Comparison of ENCODE assay signal across 8 mouse cellular contexts in the genomic region with DNA sequence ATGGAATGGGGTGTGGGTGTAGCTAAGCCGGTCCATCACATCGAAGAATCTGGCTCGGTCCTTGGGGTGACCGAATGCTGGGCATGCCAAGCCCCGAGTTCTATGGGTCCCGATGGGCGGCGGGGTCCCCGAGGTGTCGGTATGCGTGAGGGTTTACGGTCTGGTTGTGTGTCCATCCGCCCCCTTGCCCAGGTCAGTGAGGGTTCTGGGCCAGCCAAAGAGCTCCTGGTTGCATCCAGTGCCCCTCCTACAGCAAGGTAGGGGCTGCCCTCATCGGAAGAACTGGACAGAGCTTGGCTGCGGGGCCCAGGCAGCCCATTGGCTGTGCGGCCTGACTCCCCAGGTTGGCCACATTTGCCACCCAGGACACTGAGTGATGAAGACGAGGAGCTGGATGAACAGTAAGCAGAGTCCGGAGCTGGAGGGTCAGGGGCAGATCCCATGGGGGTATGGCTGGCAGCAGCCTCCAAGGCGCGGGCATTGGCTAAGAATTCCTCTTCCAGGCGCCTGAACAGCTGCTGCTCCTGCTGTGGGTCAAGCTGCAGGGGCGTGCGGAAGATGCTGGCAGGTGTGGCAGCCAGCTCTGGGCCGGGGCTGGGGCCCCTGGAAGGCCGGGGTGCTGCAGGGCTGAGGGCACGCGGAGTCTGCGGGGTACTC. TPM values are rescaled to one million over a fixed set of nuclear protein-coding genes. Genes with fewer than 3 reads are reported as not detected.
DNase-seq lines count a peak whose midpoint lies in the region; ATAC-seq and TF ChIP-seq lines count a peak whose summit lies in the region.

No protein-coding gene starts in this region.

- peak overlapping the region; percentile 96 for H3K4me2 ChIP-seq in limb, embryonic 13.5 days (replicated peaks)

- H3K27ac ChIP-seq in limb, embryonic 13.5 days = no peak overlapping the region
- no peak overlapping the region for H3K27ac ChIP-seq in small intestine, adult 2 months (ENCODE audit: insufficient read depth, low read depth, low read length)

- no peak for ATAC-seq in erythroblast, adult 5-6 weeks (replicated peaks; ENCODE audit: low FRiP score, poor library complexity, severe bottlenecking)
- no peak for ATAC-seq in limb, embryonic 13.5 days (ENCODE audit: low FRiP score, low read depth)

- peaks cover 25% of the 10 kb centered on the region for H3K9me3 ChIP-seq in erythroblast, embryonic 14.5 days (ENCODE audit: control insufficient read depth, low read length)
- no peaks in the 10 kb centered on the region for H3K9me3 ChIP-seq in limb, embryonic 13.5 days

- TF ChIP-seq POLR2A in small intestine, adult 2 months (IDR thresholded peaks at IDR 0.05; ENCODE audit: low read depth, low read length) = no peak

- peak overlapping the region; percentile 10 for H3K4me3 ChIP-seq in erythroblast, embryonic 14.5 days (replicated peaks)
- peak overlapping the region; percentile 76 for H3K4me3 ChIP-seq in limb, embryonic 13.5 days
- peak overlapping the region; percentile 65; the same call in 1 of the 2 replicates for H3K4me3 ChIP-seq in small intestine, adult 2 months (ENCODE audit: low read depth, low read length)

- H3K27me3 ChIP-seq in erythroblast, embryonic 14.5 days (ENCODE audit: control insufficient read depth) = peaks cover 91% of the 10 kb centered on the region
- peaks cover 88% of the 10 kb centered on the region for H3K27me3 ChIP-seq in limb, embryonic 13.5 days
- H3K27me3 ChIP-seq in small intestine, adult 2 months (ENCODE audit: control insufficient read depth, insufficient read depth, low read length) = peaks cover 17% of the 10 kb centered on the region

- no peak for TF ChIP-seq CTCF in small intestine, adult 2 months (IDR thresholded peaks at IDR 0.05; ENCODE audit: extremely low read depth, insufficient read length, insufficient replicate concordance, low read depth, low read length)

- peaks cover 7% of the 10 kb centered on the region for H3K36me3 ChIP-seq in erythroblast, embryonic 14.5 days (ENCODE audit: control insufficient read depth)
- H3K36me3 ChIP-seq in limb, embryonic 13.5 days = peaks cover 11% of the 10 kb centered on the region; the same call in 1 of the 2 replicates
- peaks cover 6% of the 10 kb centered on the region; the same call in 1 of the 2 replicates for H3K36me3 ChIP-seq in small intestine, adult 2 months (ENCODE audit: control insufficient read depth, insufficient read depth, low read length)

- H3K4me1 ChIP-seq in erythroblast, embryonic 14.5 days (ENCODE audit: control insufficient read depth) = peaks cover 57% of the 10 kb centered on the region
- peaks cover 85% of the 10 kb centered on the region for H3K4me1 ChIP-seq in limb, embryonic 13.5 days
- peaks cover 40% of the 10 kb centered on the region for H3K4me1 ChIP-seq in small intestine, adult 2 months (ENCODE audit: control insufficient read depth, insufficient read depth, insufficient read length, low read length)

- H3K9ac ChIP-seq in limb, embryonic 13.5 days = peak overlapping the region; percentile 58

- 55% methylated on average over 26 of the region's 28 CpGs for WGBS in limb, embryonic 13.5 days
- WGBS in small intestine, adult 2 months = 83% methylated on average over 28 of the region's 28 CpGs

- DNase-seq in right cerebral cortex, postnatal 10 days (ENCODE audit: low spot score in 2 of 2) = peak; percentile 48 to 65
- DNase-seq in right cerebral cortex, postnatal 36 days (ENCODE audit: low spot score in 2 of 2) = no peak
- no peak for DNase-seq in adipocyte (ENCODE audit: low spot score)
- DNase-seq in natural killer cell, adult 2 months (ENCODE audit: low spot score in 2 of 2) = no peak

RNA-seq across cellular contexts. Expression of gene Rasl10a, which starts 3.0 kb away (rescaled TPM):
- not detected in 2 replicates for polyA plus RNA-seq in erythroblast, embryonic 14.5 days (2012)
- total RNA-seq in erythroblast, adult 5-6 weeks (2015; ENCODE audit: low replicate concordance) = not detected in 2 replicates
- total RNA-seq in erythroblast, adult 5-6 weeks (2017; ENCODE audit: low replicate concordance) = not detected in 2 replicates
- 4.2 and 5.2 TPM in 2 replicates for polyA plus RNA-seq in limb, embryonic 13.5 days (2015; fragmentation: Nextera tagmentation; extraction: Ambion mirVana)
- 0.53 and 1.2 TPM in 2 replicates for polyA plus RNA-seq in small intestine, adult 2 months (2012; rRNA removed)

RNA-seq across cellular contexts. Expression of gene Gas2l1, which starts 4.2 kb away (rescaled TPM):
- 1.7 and 2.3 TPM in 2 replicates for polyA plus RNA-seq in erythroblast, embryonic 14.5 days (2012)
- total RNA-seq in erythroblast, adult 5-6 weeks (2015; ENCODE audit: low replicate concordance) = 0.58 TPM in 1 of 2 replicates, not detected in the other
- total RNA-seq in erythroblast, adult 5-6 weeks (2017; ENCODE audit: low replicate concordance) = 0.34 and 0.56 TPM in 2 replicates
- polyA plus RNA-seq in limb, embryonic 13.5 days (2015; fragmentation: Nextera tagmentation; extraction: Ambion mirVana) = 25.5 and 28.4 TPM in 2 replicates
- polyA plus RNA-seq in small intestine, adult 2 months (2012; rRNA removed) = 46.7 and 123 TPM in 2 replicates

RNA-seq across cellular contexts. Expression of gene Rhbdd3, which starts 37.8 kb away (rescaled TPM):
- polyA plus RNA-seq in erythroblast, embryonic 14.5 days (2012) = 1.6 and 2.0 TPM in 2 replicates
- total RNA-seq in erythroblast, adult 5-6 weeks (2015; ENCODE audit: low replicate concordance) = 5.6 and 9.2 TPM in 2 replicates
- total RNA-seq in erythroblast, adult 5-6 weeks (2017; ENCODE audit: low replicate concordance) = 4.5 and 10.9 TPM in 2 replicates
- 25.1 and 25.9 TPM in 2 replicates for polyA plus RNA-seq in limb, embryonic 13.5 days (2015; fragmentation: Nextera tagmentation; extraction: Ambion mirVana)
- 16.2 and 22.1 TPM in 2 replicates for polyA plus RNA-seq in small intestine, adult 2 months (2012; rRNA removed)

RNA-seq across cellular contexts. Expression of gene Ewsr1, which starts 38.2 kb away (rescaled TPM):
- polyA plus RNA-seq in erythroblast, embryonic 14.5 days (2012) = 130 and 171 TPM in 2 replicates
- total RNA-seq in erythroblast, adult 5-6 weeks (2015; ENCODE audit: low replicate concordance) = 139 and 186 TPM in 2 replicates
- 453 and 581 TPM in 2 replicates for total RNA-seq in erythroblast, adult 5-6 weeks (2017; ENCODE audit: low replicate concordance)
- 920 and 938 TPM in 2 replicates for polyA plus RNA-seq in limb, embryonic 13.5 days (2015; fragmentation: Nextera tagmentation; extraction: Ambion mirVana)
- 305 and 396 TPM in 2 replicates for polyA plus RNA-seq in small intestine, adult 2 months (2012; rRNA removed)

Comparison
In these comparisons a context has a peak if more than half of its experiments do, and no peak if none do; other contexts are left out.
1. DNase-seq: peak in right cerebral cortex, postnatal 10 days (2 of 2); none in right cerebral cortex, postnatal 36 days (0 of 2), adipocyte (single experiment) and natural killer cell, adult 2 months (0 of 2).
2. H3K4me3 ChIP-seq: peak in every context shown above with its lines; median percentile 76 in limb, embryonic 13.5 days; 65 in small intestine, adult 2 months; 10 in erythroblast, embryonic 14.5 days.